Mouse (Mus musculus): Measurements from ENCODE around the gene Sgpl1.

GRCm38 (mm10) chr10:61168393-61168792 is 20.9 kb upstream of the Sgpl1 start:
- TF ChIP-seq CTCF (IDR thresholded peaks at IDR 0.05; ENCODE audit: control insufficient read depth, insufficient read depth, insufficient replicate concordance, low read depth, low read length) (no peak), POLR2A (IDR thresholded peaks at IDR 0.05; ENCODE audit: control insufficient read depth, low read depth, low read length) (no peak)

Data from testis, adult 2 months (tissue).